Mouse (Mus musculus) hindlimb bud, embryonic 11.5 days (tissue): Measurements from ENCODE around the gene Camk1d.
"Not testable (repeated sequence)": the region's sequence is repeated elsewhere in the genome, so short reads cannot be mapped to it uniquely, and the experiment has no call there.

ENCODE experiments used
- DNase-seq: peaks from one replicate; pipeline ENCODE4 v3.0.0-alpha.2; 2012; ENCODE audit warnings: low read depth, low spot score; ENCODE audit errors: extremely low spot score

The Camk1d gene

GRCm38 (mm10) chr2:5286189-5287043 is 427.9 kb downstream of the Camk1d start:
- DNase-seq: no peak

GRCm38 (mm10) chr2:5284351-5284750 is 430.0 kb downstream of the Camk1d start:
- DNase-seq: no peak

DNA sequence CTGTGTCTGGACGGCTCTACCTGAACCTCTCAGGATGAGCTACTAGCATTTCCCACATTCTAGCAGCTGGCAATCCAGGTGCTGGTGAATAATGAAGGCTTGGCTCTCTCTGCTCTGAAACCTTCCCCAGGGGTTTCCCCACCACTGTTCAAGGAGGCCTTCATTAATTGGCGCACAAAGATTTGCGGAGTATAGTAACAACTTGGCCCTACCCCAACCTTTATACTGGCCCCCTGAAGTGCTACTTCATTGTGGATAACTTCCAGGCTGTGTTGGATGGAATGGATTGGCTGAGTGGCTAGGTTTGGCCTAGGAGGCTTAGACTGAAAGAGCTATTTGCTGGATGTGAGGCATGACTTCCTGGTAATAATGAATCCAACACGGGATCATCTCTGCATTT is 431.7 kb downstream of the Camk1d start:
- no peak for DNase-seq

GRCm38 (mm10) chr2:5267980-5268379 is 446.3 kb downstream of the Camk1d start:
- DNase-seq: no peak

GRCm38 (mm10) chr2:5262279-5262678 is 452.0 kb downstream of the Camk1d start:
- DNase-seq: no peak

- DNase-seq: no peak
Observed at GRCm38 (mm10) chr2:5258250-5258649, 456.1 kb downstream of the Camk1d start.

DNA sequence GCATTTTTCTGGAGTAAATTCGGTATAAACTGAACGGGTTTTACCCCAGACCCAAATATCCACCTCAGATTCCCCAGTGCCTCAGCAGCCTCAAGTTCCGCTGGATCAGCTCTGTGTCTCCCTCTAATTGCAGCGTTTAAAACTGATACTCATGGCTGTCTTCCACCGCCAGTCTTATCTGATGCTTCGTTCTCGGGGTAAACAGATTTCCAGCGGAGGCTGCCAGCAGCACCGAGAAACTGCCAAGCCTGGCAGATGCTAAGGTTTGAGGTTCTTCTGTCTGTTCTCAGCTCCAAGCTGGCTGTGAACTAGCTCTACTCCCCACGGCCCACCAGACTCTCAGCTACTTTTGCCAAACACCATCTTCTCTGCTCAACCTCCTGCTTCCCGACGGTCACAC is 464.3 kb downstream of the Camk1d start:
- DNase-seq: no peak

GRCm38 (mm10) chr2:5249199-5249598 is 465.1 kb downstream of the Camk1d start:
- DNase-seq: not testable (repeated sequence)
